Mouse (Mus musculus) embryonic stem cell, embryonic (primary cell): ENCODE measurements at regions not wholly inside any gene's neighbourhood (a gene's known extent, or its start where the extent isn't known, plus 50 kb on each side); places are given as distances from the start of the nearest gene placed in this dataset.

Source experiments
- CTCF ChIA-PET, 4 experiments: fragments of 300-600 bp in 2 of 4; fragments of 350-600 bp in 2 of 4; sonication (Branson Sonifier 250); formaldehyde crosslinking; loops; one replicate each; lab custom pipeline; 2022; ENCODE audit warnings: inconsistent platforms in 2 of 4; lab: Charles Lee
- POLR2A ChIA-PET, 4 experiments: fragments of 300-600 bp in 2 of 4; fragments of 350-600 bp in 2 of 4; sonication (Branson Sonifier 250); formaldehyde crosslinking; loops; one replicate each; lab custom pipeline; 2022; ENCODE audit warnings: antibody characterized with exemption in 4 of 4, inconsistent platforms in 1 of 4; lab: Charles Lee

DNA sequence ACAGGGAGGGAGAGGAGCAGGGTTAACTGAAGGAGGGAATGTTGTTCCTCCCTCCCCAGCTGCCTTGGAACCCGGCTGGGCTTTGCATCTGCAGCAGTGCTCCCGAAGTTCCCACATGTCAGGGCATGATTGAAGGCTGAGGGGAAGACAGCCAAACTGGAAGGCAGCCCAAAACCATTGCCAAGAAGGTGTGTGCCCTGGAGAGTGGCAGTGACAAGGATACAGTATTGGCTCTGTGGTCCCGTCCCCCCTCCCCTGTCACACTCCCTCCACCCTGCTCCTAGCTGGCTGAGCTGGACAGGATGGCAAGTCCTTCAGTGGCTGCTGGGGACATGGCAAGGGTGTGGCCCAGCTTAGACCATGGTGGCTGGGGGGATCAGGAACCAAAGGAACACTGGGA is 79.1 kb downstream of the Cyp26b1 start:
- CTCF ChIA-PET = no interaction called here
- POLR2A ChIA-PET = no interaction called here

- CTCF ChIA-PET = interaction anchor here in 1 of 4 experiments (0.7 kb wide), 1 partner anchor 228 kb away, joined by 3 read pairs; no protein-coding TSS in a partner anchor
- POLR2A ChIA-PET = interaction anchor here in 1 of 4 experiments (0.8 kb wide), 1 partner anchor 420 kb away, joined by 3 read pairs; no protein-coding TSS in a partner anchor
Measured at GRCm38 (mm10) chr6:84508598-84508997, 85.1 kb downstream of the Cyp26b1 start.

DNA sequence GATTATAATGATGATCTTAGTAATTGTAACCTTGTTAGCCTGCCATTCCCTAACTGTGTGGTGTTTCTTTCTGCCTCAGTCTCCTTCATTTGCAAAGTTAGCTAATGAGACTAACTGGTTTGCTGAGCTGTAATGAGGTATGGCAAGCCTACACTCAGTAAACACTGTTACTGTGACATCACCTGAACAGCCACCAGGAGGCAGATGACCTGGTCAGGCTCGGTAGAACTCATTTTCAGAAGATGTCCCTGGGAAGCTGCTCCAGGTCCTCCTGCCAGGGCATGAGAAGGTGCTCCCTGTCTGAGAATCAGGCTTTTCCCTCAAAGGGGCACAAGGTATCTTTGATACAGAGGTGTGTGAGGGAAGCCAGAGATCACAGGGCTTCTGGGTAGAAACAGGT is 87.0 kb downstream of the Cyp26b1 start:
- POLR2A ChIA-PET = no interaction called here
- CTCF ChIA-PET = interaction anchor here (0.5 to 1.8 kb wide), 14 partner anchors 11 to 1411 kb away, joined by 3 to 15 read pairs (median 4); no protein-coding TSS in a partner anchor

DNA sequence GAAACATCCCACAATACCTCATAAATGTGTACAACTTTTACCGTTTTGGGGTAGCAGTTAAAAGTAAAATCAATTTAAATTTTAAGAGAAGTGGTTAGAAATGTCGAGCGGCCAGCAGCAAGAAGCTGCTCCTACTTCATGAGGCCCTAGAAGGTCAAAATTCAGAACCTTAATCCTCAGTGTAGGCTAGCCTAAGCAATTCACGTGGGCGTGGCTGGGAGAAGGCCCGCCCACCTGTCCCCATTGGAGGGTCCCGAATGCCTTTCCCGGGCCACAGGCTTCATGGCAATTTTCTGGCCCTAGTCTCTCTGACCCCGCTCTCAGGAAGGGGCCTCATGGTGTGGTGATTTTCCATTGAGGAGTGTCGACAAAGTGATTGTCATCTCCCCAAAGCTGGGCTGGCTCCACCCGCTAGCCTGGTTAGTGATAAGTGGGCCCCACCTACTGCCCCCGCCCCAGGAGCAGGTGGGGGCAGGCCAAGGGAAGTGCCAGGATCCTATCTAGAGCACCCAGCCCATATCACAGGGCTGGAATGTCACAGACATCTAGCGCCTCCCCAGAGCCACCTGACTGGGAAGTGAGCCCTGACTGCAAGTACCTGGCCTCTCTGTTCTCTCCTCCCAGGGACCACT is 93.3 kb downstream of the Cyp26b1 start:
- POLR2A ChIA-PET = no interaction called here
- CTCF ChIA-PET = no interaction called here

DNA sequence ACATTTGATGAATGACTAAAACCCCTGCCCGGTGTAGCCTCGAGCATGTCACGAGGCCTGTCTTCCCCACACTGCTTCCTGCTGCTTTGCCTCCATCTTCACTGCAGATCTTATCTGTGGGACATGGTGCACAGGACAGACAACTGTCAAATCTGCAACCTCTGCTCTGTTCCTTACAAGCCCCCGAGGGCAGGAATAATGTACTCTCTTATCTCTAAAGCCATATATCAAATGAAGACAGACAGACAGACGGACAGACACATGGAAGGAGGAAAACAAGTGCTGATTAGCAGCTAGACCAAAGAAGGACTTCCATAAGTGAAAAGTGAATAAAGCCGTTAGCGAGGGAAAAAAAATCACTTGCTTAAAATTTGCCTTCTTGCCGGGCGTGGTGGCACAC is 95.6 kb downstream of the Cyp26b1 start:
- POLR2A ChIA-PET = no interaction called here
- CTCF ChIA-PET = no interaction called here

DNA sequence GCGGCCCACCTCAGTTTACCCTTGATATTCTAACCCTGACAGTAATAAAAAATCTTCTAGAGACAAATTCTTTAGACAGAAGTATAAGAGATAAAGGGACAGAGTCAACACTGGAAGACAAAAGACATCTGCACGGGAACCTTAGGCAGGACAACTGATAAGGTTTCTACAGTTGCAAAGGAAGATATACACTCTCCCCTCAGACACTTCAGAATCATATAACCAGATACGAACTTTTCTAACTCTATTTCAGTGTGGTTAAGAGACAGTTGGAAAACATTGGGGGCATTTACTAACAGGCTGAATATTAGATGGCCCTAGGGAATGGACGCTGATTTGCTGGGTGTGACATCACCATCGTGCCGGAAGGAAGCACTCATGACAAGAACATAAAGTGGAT is 100.0 kb downstream of the Cyp26b1 start:
- CTCF ChIA-PET = interaction anchor here in 1 of 4 experiments (0.5 kb wide), 1 partner anchor 215 kb away, joined by 4 read pairs; no protein-coding TSS in a partner anchor
- POLR2A ChIA-PET = no interaction called here

- POLR2A ChIA-PET = interaction anchor here in 1 of 4 experiments (0.7 kb wide), 1 partner anchor 445 kb away, joined by 5 read pairs; no protein-coding TSS in a partner anchor
- CTCF ChIA-PET = no interaction called here
Measured at GRCm38 (mm10) chr6:84493169-84493568, 100.5 kb downstream of the Cyp26b1 start.

- ChIA-PET POLR2A (interaction anchor here in 1 of 4 experiments (0.7 kb wide), 1 partner anchor 444 kb away, joined by 5 read pairs; no protein-coding TSS in a partner anchor), CTCF (no interaction called here)
Measured at GRCm38 (mm10) chr6:84492594-84492993, 101.1 kb downstream of the Cyp26b1 start.

GRCm38 (mm10) chr6:84491106-84491505 is 102.6 kb downstream of the Cyp26b1 start:
- POLR2A ChIA-PET = interaction anchor here in 1 of 4 experiments (0.8 kb wide), 1 partner anchor 9 kb away, joined by 3 read pairs; no protein-coding TSS in a partner anchor

DNA sequence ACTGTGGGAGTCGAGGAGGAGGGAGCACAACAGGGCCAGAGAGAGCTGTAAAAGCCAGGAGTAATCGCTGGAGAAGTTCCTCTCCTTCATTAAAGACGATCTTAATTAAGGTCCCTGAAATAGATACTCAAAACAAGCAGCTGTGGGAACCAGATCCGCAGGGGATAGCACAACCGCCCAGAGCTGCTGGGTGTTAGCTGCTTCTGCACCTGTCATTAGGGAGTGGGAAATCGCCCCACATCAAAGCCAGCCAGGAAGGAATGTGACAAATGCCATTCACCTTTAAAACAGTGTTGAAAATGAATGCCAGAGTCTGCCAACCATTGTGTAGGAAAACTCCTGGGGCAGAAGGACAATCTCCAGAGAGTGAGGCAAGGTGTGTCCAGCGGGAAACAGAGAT is 112.5 kb downstream of the Cyp26b1 start:
- POLR2A ChIA-PET = no interaction called here
- CTCF ChIA-PET = interaction anchor here in 3 of 4 experiments (0.6 to 1.0 kb wide), 3 partner anchors 9 to 890 kb away, joined by 3 read pairs; no protein-coding TSS in a partner anchor

More at GRCm38 (mm10) chr6:84491106-84491505, 102.6 kb downstream of the Cyp26b1 start:
- CTCF ChIA-PET = no interaction called here

- POLR2A ChIA-PET = interaction anchor here in 1 of 4 experiments (0.5 kb wide), 1 partner anchor 802 kb away, joined by 4 read pairs; no protein-coding TSS in a partner anchor
Measured at GRCm38 (mm10) chr6:84477072-84477471, 116.6 kb downstream of the Cyp26b1 start.

DNA sequence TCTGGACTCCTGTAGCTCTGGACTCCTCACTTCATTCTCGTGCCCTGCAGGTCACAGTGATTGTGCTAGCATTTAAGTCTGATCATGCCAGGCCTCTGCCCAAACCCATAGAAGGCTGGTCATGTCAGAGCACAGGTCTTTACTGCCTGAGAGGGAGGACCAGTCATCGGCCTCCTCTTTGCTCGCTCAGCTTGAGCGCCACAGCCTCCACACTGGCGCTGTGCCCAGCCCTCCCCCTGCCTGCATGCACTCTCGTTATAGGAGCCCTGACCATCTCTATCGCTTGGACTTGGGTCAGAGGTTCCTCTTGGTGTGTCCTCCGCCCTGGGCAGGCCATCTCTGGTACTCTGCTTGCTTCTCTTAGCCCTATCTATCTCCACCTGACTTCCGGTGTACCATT is 117.2 kb downstream of the Cyp26b1 start:
- ChIA-PET POLR2A (interaction anchor here in 2 of 4 experiments (0.5 to 0.6 kb wide), 2 partner anchors 540 to 802 kb away, joined by 3 to 4 read pairs; no protein-coding TSS in a partner anchor), CTCF (interaction anchor here in 1 of 4 experiments (0.7 kb wide), 1 partner anchor 787 kb away, joined by 3 read pairs; no protein-coding TSS in a partner anchor)

More at GRCm38 (mm10) chr6:84477072-84477471, 116.6 kb downstream of the Cyp26b1 start:
- CTCF ChIA-PET = no interaction called here

- CTCF ChIA-PET = interaction anchor here in 1 of 4 experiments (0.8 kb wide), 1 partner anchor 79 kb away, joined by 3 read pairs; no protein-coding TSS in a partner anchor
- POLR2A ChIA-PET = no interaction called here
Measured at GRCm38 (mm10) chr6:84474835-84475234, 118.9 kb downstream of the Cyp26b1 start.

DNA sequence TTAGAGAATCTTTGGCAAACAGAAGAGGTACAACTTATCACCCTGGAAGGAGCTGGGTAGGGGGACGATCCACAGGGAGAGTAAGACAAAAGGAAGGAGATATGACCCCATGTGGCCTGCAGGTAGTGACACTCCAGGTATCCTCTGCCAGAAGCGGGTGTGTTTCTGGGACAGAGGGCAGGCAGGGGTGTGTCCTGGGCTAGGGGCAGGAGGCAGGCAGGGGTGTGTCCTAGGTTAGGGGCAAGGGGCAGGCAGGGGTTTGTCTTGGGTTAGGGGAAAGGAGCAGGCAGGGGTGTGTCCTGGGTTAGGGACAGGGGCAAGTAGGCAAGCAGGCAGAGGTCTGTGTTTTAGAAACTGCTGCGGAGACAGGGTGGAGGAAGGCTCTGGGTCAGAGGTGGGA is 120.5 kb downstream of the Cyp26b1 start:
- ChIA-PET POLR2A (no interaction called here), CTCF (no interaction called here)

DNA sequence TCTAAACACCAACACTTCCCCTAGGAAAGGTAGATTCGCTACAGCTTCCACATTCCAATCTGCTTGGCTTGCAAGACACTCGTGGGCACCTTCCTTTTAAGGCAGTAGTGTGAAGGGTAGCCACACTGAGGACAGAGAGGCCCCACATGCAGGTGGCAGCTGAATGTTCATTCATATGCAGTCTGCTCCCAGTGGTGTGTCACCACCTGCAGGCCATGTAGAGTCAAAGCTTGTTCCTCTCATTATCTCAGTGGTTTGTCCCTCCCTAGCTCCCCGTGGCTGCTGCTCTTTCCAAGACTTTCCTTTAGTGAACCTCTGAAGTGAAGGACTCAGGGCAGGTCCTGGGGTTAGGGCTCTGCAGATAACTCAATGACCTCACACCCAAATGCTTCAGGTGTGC is 121.4 kb downstream of the Cyp26b1 start:
- ChIA-PET CTCF (interaction anchor here (0.6 to 1.2 kb wide), 10 partner anchors 9 to 410 kb away, joined by 3 to 6 read pairs (median 3); no protein-coding TSS in a partner anchor), POLR2A (interaction anchor here in 2 of 4 experiments (0.5 to 1.2 kb wide), 2 partner anchors 9 to 76 kb away, joined by 4 to 5 read pairs; no protein-coding TSS in a partner anchor)

GRCm38 (mm10) chr6:84467319-84467718 is 126.4 kb downstream of the Cyp26b1 start:
- POLR2A ChIA-PET = no interaction called here
- CTCF ChIA-PET = interaction anchor here in 3 of 4 experiments (0.6 to 1.1 kb wide), 3 partner anchors 8 to 1093 kb away, joined by 3 to 12 read pairs (median 4); no protein-coding TSS in a partner anchor

- POLR2A ChIA-PET = no interaction called here
- CTCF ChIA-PET = interaction anchor here in 3 of 4 experiments (0.6 to 1.1 kb wide), 3 partner anchors 9 to 143 kb away, joined by 3 to 4 read pairs (median 4); no protein-coding TSS in a partner anchor
Measured at GRCm38 (mm10) chr6:84466223-84466622, 127.5 kb downstream of the Cyp26b1 start.

DNA sequence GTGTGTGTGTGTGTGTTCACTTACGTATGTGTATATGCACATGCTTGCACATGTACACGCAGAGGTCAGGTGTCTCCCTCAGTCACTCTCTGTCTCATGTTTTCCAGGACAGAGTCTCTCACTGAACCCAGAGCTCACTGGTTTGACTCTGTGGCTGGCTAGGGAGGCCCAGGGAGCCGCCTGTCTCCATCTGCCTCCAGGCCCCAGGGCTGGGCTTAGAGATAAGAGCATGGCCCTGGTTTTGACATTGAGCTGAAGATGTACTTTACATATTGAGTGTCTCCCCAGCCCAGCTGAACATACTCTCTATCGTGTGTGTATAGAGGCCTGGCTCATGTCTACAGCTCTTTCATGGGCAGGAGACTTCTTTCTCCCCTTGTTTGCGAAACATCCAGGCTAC is 128.1 kb downstream of the Cyp26b1 start:
- ChIA-PET CTCF (no interaction called here), POLR2A (no interaction called here)

DNA sequence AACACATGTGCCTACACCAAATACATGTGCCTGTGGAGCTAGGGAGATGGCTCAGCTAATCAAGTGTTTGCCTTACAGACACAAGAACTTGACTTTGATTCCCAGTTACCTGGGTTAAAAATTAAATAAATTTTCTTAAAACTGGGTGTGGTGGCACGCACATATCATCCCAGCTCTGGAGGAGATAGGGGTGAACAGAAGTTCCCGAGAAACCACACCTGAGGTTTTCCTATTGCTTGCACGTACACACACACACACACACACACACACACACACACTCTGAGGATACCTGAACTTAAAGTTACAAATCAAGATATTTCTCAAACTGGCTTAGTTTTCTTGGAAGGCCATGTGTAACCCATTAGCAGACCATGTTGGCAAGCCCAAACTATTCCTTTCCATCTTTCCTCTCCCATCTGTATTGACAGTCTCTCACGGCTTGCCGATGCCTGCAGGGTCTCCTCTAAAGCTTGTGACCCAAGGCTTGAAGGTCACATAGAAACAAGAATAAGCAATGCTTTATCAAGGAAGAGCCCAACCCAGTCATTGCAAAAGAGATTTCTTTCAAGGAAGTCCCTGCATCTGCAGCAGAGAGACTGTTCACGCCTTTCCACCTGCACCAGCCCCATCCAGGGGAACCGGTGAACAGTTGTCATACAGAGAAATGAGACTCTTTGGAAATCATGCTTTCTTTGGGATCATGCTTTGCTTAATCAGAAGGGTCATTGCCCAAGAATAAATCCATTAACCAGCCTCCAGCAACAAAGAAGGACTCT is 129.9 kb downstream of the Cyp26b1 start:
- CTCF ChIA-PET = interaction anchor here in 1 of 4 experiments (0.6 kb wide), 1 partner anchor 732 kb away, joined by 3 read pairs; no protein-coding TSS in a partner anchor
- POLR2A ChIA-PET = interaction anchor here in 1 of 4 experiments (0.7 to 1.3 kb wide), 2 partner anchors 8 to 12 kb away, joined by 5 read pairs; no protein-coding TSS in a partner anchor
